Mouse (Mus musculus): ENCODE data around the gene Cabp4. TPM values are rescaled to one million over a fixed set of nuclear protein-coding genes. Genes with fewer than 3 reads are reported as not detected.

Gene Cabp4
- total and polyA plus RNA-seq, 3 experiments, result 2.8 to 11.8 (median 6.4) TPM

- H3K27ac ChIP-seq (ENCODE audit: insufficient read depth, low read depth), result peak overlapping the region; percentile 90
- H3K9me3 ChIP-seq (replicated peaks; ENCODE audit: low read length), result no peaks in the 10 kb centered on the region
- DNase-seq (ENCODE audit: extremely low read depth), result no peak
- no peaks in the 10 kb centered on the region for H3K27me3 ChIP-seq (replicated peaks)
- H3K4me3 ChIP-seq (replicated peaks in 1 of 3; ENCODE audit: low read depth in 2 of 3, low read length in 2 of 3, poor library complexity in 1 of 3), result peak overlapping the region; percentile 72 to 82 (median 73)
- H3K4me1 ChIP-seq (ENCODE audit: control insufficient read depth in 1 of 2, insufficient read depth in 2 of 2), result peaks cover 22 to 59% of the 10 kb centered on the region in 2 experiments
- H3K9ac ChIP-seq (ENCODE audit: insufficient read depth, low read depth), result peak overlapping the region; percentile 96
- peaks cover 19% of the 10 kb centered on the region for H3K79me2 ChIP-seq (replicated peaks; ENCODE audit: control insufficient read depth, extremely low read depth, insufficient read depth, poor library complexity, severe bottlenecking)
- peak overlapping the region; percentile 52 for H3K4me2 ChIP-seq (ENCODE audit: insufficient read depth, low read depth, poor library complexity, severe bottlenecking)
- H3K36me3 ChIP-seq (replicated peaks in 1 of 2; ENCODE audit: control insufficient read depth in 1 of 2, insufficient read depth in 1 of 2, low read length in 1 of 2), result peaks cover 66 to 83% of the 10 kb centered on the region in 2 experiments
- no peak for TF ChIP-seq CTCF (conservative IDR thresholded peaks at IDR 0.05 in 1 of 2, IDR thresholded peaks at IDR 0.05 in 1 of 2; ENCODE audit: low read depth in 2 of 2, low read length in 2 of 2)
- peak; percentile 24; the same call in 1 of the 2 replicates for TF ChIP-seq MXI1 (IDR thresholded peaks at IDR 0.05; ENCODE audit: low read depth, low read length)
- peak; percentile 30; the same call in 1 of the 2 replicates for TF ChIP-seq TCF12 (IDR thresholded peaks at IDR 0.05; ENCODE audit: low read depth, low read length)
- TF ChIP-seq ZKSCAN1 (IDR thresholded peaks at IDR 0.05; ENCODE audit: borderline replicate concordance, low read depth, low read length), result no peak
- 0 out of 2 replicates have a peak, but pooled peaks have one; percentile 9 for TF ChIP-seq NRF1 (IDR thresholded peaks at IDR 0.05; ENCODE audit: low read depth, low read length)
- no peak for TF ChIP-seq NELFE (IDR thresholded peaks at IDR 0.05; ENCODE audit: low read depth, low read length)
- peak; percentile 43; the same call in 1 of the 2 replicates for TF ChIP-seq MAX (IDR thresholded peaks at IDR 0.05; ENCODE audit: low read length)
- TF ChIP-seq ZMIZ1 (IDR thresholded peaks at IDR 0.05; ENCODE audit: low read depth, low read length), result peak; percentile 20; the same call in 1 of the 2 replicates
- TF ChIP-seq MAZ (IDR thresholded peaks at IDR 0.05; ENCODE audit: low read depth, low read length), result 0 out of 2 replicates have a peak, but pooled peaks have one; percentile 30
- TF ChIP-seq CHD2 (IDR thresholded peaks at IDR 0.05; ENCODE audit: low read length), result no peak
- 0 out of 2 replicates have a peak, but pooled peaks have one; percentile 18 for TF ChIP-seq ELF1 (IDR thresholded peaks at IDR 0.05; ENCODE audit: low read depth, low read length)
- peak; percentile 34; the same call in 1 of the 2 replicates for TF ChIP-seq BHLHE40 (IDR thresholded peaks at IDR 0.05; ENCODE audit: low read depth, low read length)
- TF ChIP-seq EP300 (IDR thresholded peaks at IDR 0.05; ENCODE audit: low read length), result no peak
- peak; percentile 30; the same call in 1 of the 2 replicates for TF ChIP-seq USF1 (IDR thresholded peaks at IDR 0.05; ENCODE audit: low read depth, low read length)
- peak; percentile 74; the same call in 1 of the 2 replicates for TF ChIP-seq UBTF (IDR thresholded peaks at IDR 0.05; ENCODE audit: low read depth, low read length)
- in situ Hi-C loops (cut with MboI; ENCODE audit: low pct_ligation_motif_present, low pct_unique_long_range_greater_than_20kb, low sequenced_read_pairs), result no loop called here
- dilution Hi-C loops (cut with MboI; ENCODE audit: extremely low pct_ligation_motif_present, extremely low pct_unique_long_range_greater_than_20kb, low sequenced_read_pairs), result no loop called here
Measured at GRCm38 (mm10) chr19:4156073-4156579, 12.3 kb upstream of the Cabp4 start.

- Histone ChIP-seq H3K9ac (ENCODE audit: insufficient read depth, low read depth) (peak overlapping the region; percentile 96), H3K9me3 (replicated peaks; ENCODE audit: low read length) (no peaks in the 10 kb centered on the region), H3K4me3 (replicated peaks in 1 of 3; ENCODE audit: low read depth in 2 of 3, low read length in 2 of 3, poor library complexity in 1 of 3) (peak overlapping the region; percentile 72 to 82 (median 73)), H3K36me3 (replicated peaks in 1 of 2; ENCODE audit: control insufficient read depth in 1 of 2, insufficient read depth in 1 of 2, low read length in 1 of 2) (peaks cover 65 to 83% of the 10 kb centered on the region in 2 experiments), H3K79me2 (replicated peaks; ENCODE audit: control insufficient read depth, extremely low read depth, insufficient read depth, poor library complexity, severe bottlenecking) (peaks cover 19% of the 10 kb centered on the region), H3K27ac (ENCODE audit: insufficient read depth, low read depth) (peak overlapping the region; percentile 90), H3K4me2 (ENCODE audit: insufficient read depth, low read depth, poor library complexity, severe bottlenecking) (peak overlapping the region; percentile 52), H3K27me3 (replicated peaks) (no peaks in the 10 kb centered on the region), H3K4me1 (ENCODE audit: control insufficient read depth in 1 of 2, insufficient read depth in 2 of 2) (peaks cover 27 to 66% of the 10 kb centered on the region in 2 experiments)
- DNase-seq (ENCODE audit: extremely low read depth), result peak; percentile 62
- dilution Hi-C loops (cut with MboI; ENCODE audit: extremely low pct_ligation_motif_present, extremely low pct_unique_long_range_greater_than_20kb, low sequenced_read_pairs), result no loop called here
- in situ Hi-C loops (cut with MboI; ENCODE audit: low pct_ligation_motif_present, low pct_unique_long_range_greater_than_20kb, low sequenced_read_pairs), result no loop called here
- no peak for TF ChIP-seq ZC3H11A (IDR thresholded peaks at IDR 0.05; ENCODE audit: low read depth, low read length)
- TF ChIP-seq TCF12 (IDR thresholded peaks at IDR 0.05; ENCODE audit: low read depth, low read length), result no peak
- peak; percentile 75 for TF ChIP-seq ZNF384 (IDR thresholded peaks at IDR 0.05; ENCODE audit: low read depth, low read length)
- TF ChIP-seq TBP (conservative IDR thresholded peaks at IDR 0.05; ENCODE audit: low read depth, low read length), result 0 out of 2 replicates have a peak, but pooled peaks have one; percentile 35
- no peak; the same call in 1 of the 2 replicates for TF ChIP-seq MEF2A (IDR thresholded peaks at IDR 0.05; ENCODE audit: borderline replicate concordance, low read depth, low read length)
- 0 out of 2 replicates have a peak, but pooled peaks have one; percentile 1 for TF ChIP-seq IRF4 (IDR thresholded peaks at IDR 0.05; ENCODE audit: low read depth, low read length)
- no peak; the same call in 1 of the 2 replicates for TF ChIP-seq HCFC1 (IDR thresholded peaks at IDR 0.05; ENCODE audit: low read depth, low read length)
- TF ChIP-seq NRF1 (IDR thresholded peaks at IDR 0.05; ENCODE audit: low read depth, low read length), result no peak
- no peak for TF ChIP-seq RCOR1 (conservative IDR thresholded peaks at IDR 0.05; ENCODE audit: low read depth, low read length)
- no peak for TF ChIP-seq ELF1 (IDR thresholded peaks at IDR 0.05; ENCODE audit: low read depth, low read length)
- no peak for TF ChIP-seq JUN (IDR thresholded peaks at IDR 0.05; ENCODE audit: insufficient read depth, low read depth, low read length)
- TF ChIP-seq ETS1 (conservative IDR thresholded peaks at IDR 0.05; ENCODE audit: low read depth, low read length), result no peak
- TF ChIP-seq KAT2A (IDR thresholded peaks at IDR 0.05; ENCODE audit: insufficient replicate concordance, low read length), result no peak
- TF ChIP-seq NELFE (IDR thresholded peaks at IDR 0.05; ENCODE audit: low read depth, low read length), result no peak
- TF ChIP-seq GABPA (IDR thresholded peaks at IDR 0.05; ENCODE audit: insufficient replicate concordance, low read depth, low read length), result no peak
- TF ChIP-seq CHD2 (IDR thresholded peaks at IDR 0.05; ENCODE audit: low read length), result no peak; the same call in 1 of the 2 replicates
- peak; percentile 35 for TF ChIP-seq POLR2AphosphoS2 (IDR thresholded peaks at IDR 0.05; ENCODE audit: low read depth, low read length)
- no peak for TF ChIP-seq USF1 (IDR thresholded peaks at IDR 0.05; ENCODE audit: low read depth, low read length)
- TF ChIP-seq CTCF (conservative IDR thresholded peaks at IDR 0.05 in 1 of 2, IDR thresholded peaks at IDR 0.05 in 1 of 2; ENCODE audit: low read depth in 2 of 2, low read length in 2 of 2), result no peak
Measured at GRCm38 (mm10) chr19:4155223-4156072, 11.6 kb upstream of the Cabp4 start.

Data from CH12.LX (cell line).